Mouse (Mus musculus) myocyte (in vitro differentiated cells): ENCODE measurements around the gene Stk38. TPM values are rescaled to one million over a fixed set of nuclear protein-coding genes. Genes with fewer than 3 reads are reported as not detected.

Experiments
- H3K27me3 ChIP-seq: one replicate; pipeline ENCODE4 v1.6.1; 2011; ENCODE audit not compliant: control insufficient read depth, insufficient read depth, insufficient read length
- H3K36me3 ChIP-seq: one replicate; pipeline ENCODE4 v1.6.1; 2011; ENCODE audit not compliant: control insufficient read depth, insufficient read depth
- H3K4me2 ChIP-seq: one replicate; pipeline ENCODE4 v1.6.1; 2011; ENCODE audit warnings: low read depth, control low read depth
- H3K4me3 ChIP-seq: one replicate; pipeline ENCODE4 v1.5.1; 2011; ENCODE audit warnings: mild to moderate bottlenecking, control low read depth, moderate library complexity
- H3K79me2 ChIP-seq: one replicate; pipeline ENCODE4 v1.6.1; 2011; ENCODE audit not compliant: control insufficient read depth, insufficient read depth
- H3ac ChIP-seq: one replicate; pipeline ENCODE4 v1.6.1; 2011; ENCODE audit not compliant: control insufficient read depth, insufficient read length
- CEBPB ChIP-seq: IDR thresholded peaks from 2 replicates; pipeline ENCODE4 v1.6.1; 2011; ENCODE audit warnings: mild to moderate bottlenecking, moderate library complexity; ENCODE audit not compliant: poor library complexity, insufficient read depth, severe bottlenecking
- E2F4 ChIP-seq: IDR thresholded peaks from one replicate; pipeline ENCODE4 v1.6.1; 2011; ENCODE audit warnings: mild to moderate bottlenecking, control low read depth, moderate library complexity; ENCODE audit not compliant: insufficient read depth
- MAX ChIP-seq: IDR thresholded peaks from one replicate; pipeline ENCODE4 v1.6.1; 2011; ENCODE audit warnings: low read depth, mild to moderate bottlenecking, control low read depth
- MYOD1 ChIP-seq, 3 experiments: IDR thresholded peaks; one replicate each; pipeline ENCODE4 v1.6.1; 2011; ENCODE audit warnings: control low read depth in 2 of 3, low read depth in 2 of 3, mild to moderate bottlenecking in 2 of 3, moderate library complexity in 1 of 3; ENCODE audit not compliant: insufficient read length in 2 of 3, control insufficient read depth in 1 of 3
- MYOG ChIP-seq, 3 experiments: IDR thresholded peaks; one replicate each; pipeline ENCODE4 v1.6.1; 2011; ENCODE audit warnings: control low read depth in 2 of 3, low read depth in 2 of 3, mild to moderate bottlenecking in 2 of 3; ENCODE audit not compliant: insufficient read length in 2 of 3, control insufficient read depth in 1 of 3, insufficient read depth in 1 of 3
- POLR2A ChIP-seq: IDR thresholded peaks from one replicate; pipeline ENCODE4 v1.6.1; 2011; ENCODE audit warnings: low read depth, mild to moderate bottlenecking, control low read depth, moderate library complexity; ENCODE audit not compliant: insufficient read length
- POLR2AphosphoS2 ChIP-seq: IDR thresholded peaks from one replicate; pipeline ENCODE4 v1.6.1; 2011; ENCODE audit warnings: low read depth, control low read depth; ENCODE audit not compliant: insufficient read length
- REST ChIP-seq: IDR thresholded peaks from one replicate; pipeline ENCODE4 v1.6.1; 2011; ENCODE audit warnings: mild to moderate bottlenecking, control low read depth, moderate library complexity; ENCODE audit not compliant: insufficient read depth, insufficient read length
- SRF ChIP-seq: IDR thresholded peaks from one replicate; pipeline ENCODE4 v1.6.1; 2011; ENCODE audit warnings: low read depth; ENCODE audit not compliant: control insufficient read depth, insufficient read length
- TCF12 ChIP-seq: IDR thresholded peaks from one replicate; pipeline ENCODE4 v1.6.1; 2011; ENCODE audit warnings: mild to moderate bottlenecking, control low read depth; ENCODE audit not compliant: poor library complexity, insufficient read depth, severe bottlenecking
- TCF3 ChIP-seq: IDR thresholded peaks from one replicate; pipeline ENCODE4 v1.6.1; 2011; ENCODE audit warnings: low read depth, control low read depth; ENCODE audit not compliant: insufficient read length
- USF1 ChIP-seq: IDR thresholded peaks from one replicate; pipeline ENCODE4 v1.6.1; 2011; ENCODE audit warnings: low read depth, mild to moderate bottlenecking, control low read depth, moderate library complexity
- polyA plus RNA-seq: library from polyadenylated mRNA; unstranded; fragments of >200 nt; fragmentation: generic; extraction: Trizol; gene quantifications from one replicate; pipeline ENCODE4 v1.2.1, GENCODE M21; 2012; ENCODE audit warnings: missing spikeins

Gene Stk38
- polyA plus RNA-seq, 1 experiment = 28.3 TPM

GRCm38 (mm10) chr17:28921086-28921485 lies 86.7 kb downstream of the Stk38 start:
- Histone ChIP-seq H3K36me3 (no peaks in the 10 kb centered on the region), H3K27me3 (no peaks in the 10 kb centered on the region), H3ac (no peak overlapping the region), H3K79me2 (no peaks in the 10 kb centered on the region), H3K4me3 (no peak overlapping the region), H3K4me2 (no peak overlapping the region)
- TF ChIP-seq MAX (no peak), REST (no peak), CEBPB (no peak), POLR2A (no peak), TCF12 (no peak), SRF (no peak), E2F4 (no peak), TCF3 (no peak), USF1 (no peak), MYOD1 (IDR thresholded peaks at IDR 0.05; ENCODE audit: control insufficient read depth in 1 of 3, insufficient read length in 2 of 3, low read depth in 2 of 3) (no peak), POLR2AphosphoS2 (no peak), MYOG (IDR thresholded peaks at IDR 0.05; ENCODE audit: control insufficient read depth in 1 of 3, insufficient read depth in 1 of 3, insufficient read length in 2 of 3, low read depth in 2 of 3) (no peak)

Other genes starting within 250 kb of the Stk38 start
- gene Mapk13, start 238.7 kb downstream of the Stk38 start, polyA plus RNA-seq = 0.08 TPM
- gene Brpf3, start 206.9 kb downstream of the Stk38 start, polyA plus RNA-seq = 6.7 TPM
- gene Pnpla1, start 149.6 kb downstream of the Stk38 start, polyA plus RNA-seq = not detected
- gene 4930539E08Rik, start 92.7 kb downstream of the Stk38 start, polyA plus RNA-seq = not detected
- gene Pxt1, start 64.2 kb downstream of the Stk38 start, polyA plus RNA-seq = not detected
- gene Kctd20, start 56.0 kb downstream of the Stk38 start, polyA plus RNA-seq = 34.8 TPM
- 98.2 TPM for gene Srsf3, start 24.6 kb upstream of the Stk38 start, polyA plus RNA-seq
- 2,069 TPM for gene Cdkn1a, start 83.0 kb upstream of the Stk38 start, polyA plus RNA-seq
- 6.8 TPM for gene Rab44, start 106.2 kb upstream of the Stk38 start, polyA plus RNA-seq
- gene Cpne5, start 230.2 kb upstream of the Stk38 start, polyA plus RNA-seq = 0.56 TPM